Mouse (Mus musculus) forebrain, embryonic 15.5 days (tissue): ENCODE data around the gene Fktn. TPM values are rescaled to one million over a fixed set of nuclear protein-coding genes. Genes with fewer than 3 reads are reported as not detected.
"Not testable (repeated sequence)": the region's sequence is repeated elsewhere in the genome, so short reads cannot be mapped to it uniquely, and the experiment has no call there.

Source experiments
- ATAC-seq: fragments of 200-750 bp; cut with Nextera tagmentation; replicated peaks from 2 replicates; pipeline ENCODE4 v1.8.0; 2017; ENCODE audit warnings: mild to moderate bottlenecking, moderate TSS enrichment, moderate library complexity
- H3K27ac ChIP-seq: fragments of 300-500 bp; sonication (generic); replicated peaks from 2 replicates; pipeline ENCODE4 v1.5.1; 2015; ENCODE audit warnings: mild to moderate bottlenecking, inconsistent platforms
- H3K27me3 ChIP-seq: fragments of 300-500 bp; sonication (generic); 2 replicates; pipeline ENCODE4 v1.6.1; 2015; ENCODE audit warnings: inconsistent platforms
- H3K36me3 ChIP-seq: fragments of 300-500 bp; sonication (generic); 2 replicates; pipeline ENCODE4 v1.6.1; 2015; ENCODE audit warnings: mild to moderate bottlenecking, inconsistent platforms
- H3K4me1 ChIP-seq: fragments of 300-500 bp; sonication (generic); 2 replicates; pipeline ENCODE4 v1.6.1; 2015; ENCODE audit warnings: inconsistent platforms
- H3K4me2 ChIP-seq: fragments of 300-500 bp; sonication (generic); replicated peaks from 2 replicates; pipeline ENCODE4 v1.6.1; 2015; ENCODE audit warnings: mild to moderate bottlenecking, inconsistent platforms
- H3K4me3 ChIP-seq: fragments of 300-500 bp; sonication (generic); 2 replicates; pipeline ENCODE4 v1.5.1; 2015; ENCODE audit warnings: mild to moderate bottlenecking, inconsistent platforms
- H3K9ac ChIP-seq: fragments of 300-500 bp; sonication (generic); replicated peaks from 2 replicates; pipeline ENCODE4 v1.6.1; 2015; ENCODE audit warnings: mild to moderate bottlenecking, inconsistent platforms
- H3K9me3 ChIP-seq: fragments of 300-500 bp; sonication (generic); 2 replicates; pipeline ENCODE4 v1.6.1; 2016; ENCODE audit warnings: inconsistent platforms
- WGBS: fragments of 180-500 bp; shearing (Covaris S2); methylation state at CpG from one replicate; pipeline ENCODE4 v1.1.7; 2015; ENCODE audit warnings: mixed read lengths; 5-methylcytosine and 5-hydroxymethylcytosine counted together
- polyA plus RNA-seq: library from polyadenylated mRNA; unstranded; fragments of >200 nt; fragmentation: Nextera tagmentation; extraction: Ambion mirVana; gene quantifications from 2 replicates; pipeline ENCODE4 v1.2.1, GENCODE M21; 2015

The Fktn gene
- polyA plus RNA-seq, 1 experiment from 2014 or later: 19.2 TPM

DNA sequence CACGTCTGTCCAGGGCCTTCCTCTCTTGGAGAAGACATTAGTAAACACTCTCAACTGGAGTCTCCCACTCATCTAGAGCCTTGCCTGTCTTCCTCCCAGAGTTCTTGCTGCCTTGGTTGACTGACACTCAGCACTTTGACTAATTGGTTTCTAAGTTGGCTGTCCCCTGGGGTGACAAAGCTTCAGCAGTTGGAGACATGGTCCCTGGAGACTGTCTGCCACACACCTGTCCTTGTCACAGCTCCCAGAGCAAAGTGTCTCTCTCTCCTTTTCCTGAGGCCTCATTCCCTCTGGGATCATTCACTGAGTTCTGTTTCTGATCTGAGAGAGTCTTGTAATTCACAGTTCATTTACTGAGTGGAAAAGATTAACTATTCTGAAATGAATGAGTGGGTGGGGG lies 86.0 kb downstream of the Fktn start:
- Histone ChIP-seq H3K4me1 (peaks cover 12% of the 10 kb centered on the region; the same call in 1 of the 2 replicates), H3K36me3 (no peaks in the 10 kb centered on the region), H3K4me2 (no peak overlapping the region), H3K9me3 (no peaks in the 10 kb centered on the region), H3K4me3 (no peak overlapping the region), H3K27me3 (no peaks in the 10 kb centered on the region), H3K9ac (no peak overlapping the region), H3K27ac (no peak overlapping the region)
- peak; percentile 53; the same call in 1 of the 2 replicates for ATAC-seq
- WGBS: 27% methylated on average over 1 of the region's 1 CpGs

DNA sequence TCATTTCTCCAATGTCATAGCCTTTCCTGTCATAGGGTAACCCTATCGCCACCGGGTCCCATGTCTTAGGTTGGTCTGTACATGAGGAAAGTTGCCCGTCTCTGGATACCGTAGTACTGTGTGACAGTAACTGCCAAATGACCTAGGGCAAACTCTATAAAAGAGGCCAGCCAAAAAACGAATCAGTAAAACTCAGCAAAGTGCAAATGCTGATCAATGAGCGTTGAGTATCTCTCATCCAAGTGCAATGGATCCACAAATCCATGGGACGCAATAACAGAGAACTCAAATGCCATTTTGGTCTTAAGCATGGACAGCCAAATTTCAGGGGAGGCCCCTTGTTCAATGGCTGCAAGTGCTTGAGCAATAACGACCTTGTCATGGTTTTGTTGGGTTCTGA lies 89.9 kb downstream of the Fktn start:
- H3K4me2 ChIP-seq, H3K4me1 ChIP-seq, ATAC-seq, H3K36me3 ChIP-seq, H3K4me3 ChIP-seq, H3K27ac ChIP-seq, H3K9ac ChIP-seq, H3K9me3 ChIP-seq, H3K27me3 ChIP-seq: not testable (repeated sequence)
- 91% methylated on average over 8 of the region's 8 CpGs for WGBS

DNA sequence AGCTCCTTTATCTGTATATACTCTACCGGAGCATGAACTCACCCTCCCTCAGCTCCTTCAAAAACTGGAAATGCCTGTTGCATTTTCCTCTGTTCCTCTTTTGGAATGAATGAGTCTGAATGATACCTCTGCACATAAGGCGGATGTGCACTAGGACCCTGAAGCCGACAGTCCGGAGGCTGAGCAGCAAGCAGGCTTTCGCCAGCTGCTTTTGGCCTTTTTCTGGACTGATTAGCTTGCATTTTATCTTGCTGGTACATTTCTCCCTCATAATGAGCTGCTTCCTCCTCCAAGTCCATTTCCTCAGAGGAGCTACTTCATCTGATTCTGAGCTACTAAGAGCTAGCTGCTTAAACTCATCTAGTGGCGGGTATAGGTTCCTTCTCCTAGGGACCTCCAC lies 92.6 kb downstream of the Fktn start:
- ATAC-seq, H3K27ac ChIP-seq, H3K9me3 ChIP-seq, H3K36me3 ChIP-seq, H3K4me2 ChIP-seq, H3K4me1 ChIP-seq, H3K27me3 ChIP-seq, H3K9ac ChIP-seq, H3K4me3 ChIP-seq: not testable (repeated sequence)
- WGBS: 75% methylated on average over 6 of the region's 6 CpGs

DNA sequence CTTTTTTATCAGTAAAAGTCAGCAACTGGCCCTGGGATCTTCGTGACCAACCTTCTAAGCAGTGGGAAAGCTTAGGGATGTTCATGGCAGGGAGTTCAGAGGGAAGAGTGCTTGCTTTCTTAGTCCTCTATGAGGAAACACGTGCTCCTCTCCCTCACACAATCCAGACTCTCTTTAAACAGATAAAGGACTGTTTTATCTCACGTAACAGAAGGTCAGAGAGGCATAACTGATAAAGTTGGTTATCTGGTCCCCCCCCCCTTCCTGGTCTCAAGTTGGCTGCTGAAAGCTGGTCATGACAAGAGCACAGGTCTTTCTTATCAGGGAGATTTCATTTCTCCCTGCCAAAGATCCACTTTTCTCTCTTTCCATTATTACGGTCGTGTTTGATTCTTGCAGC lies 104.5 kb downstream of the Fktn start:
- H3K4me3 ChIP-seq: no peak overlapping the region
- H3K4me2 ChIP-seq: no peak overlapping the region
- H3K9me3 ChIP-seq: no peaks in the 10 kb centered on the region
- no peaks in the 10 kb centered on the region for H3K4me1 ChIP-seq
- no peak for ATAC-seq
- WGBS: 77% methylated on average over 5 of the region's 5 CpGs
- no peaks in the 10 kb centered on the region for H3K36me3 ChIP-seq
- no peak overlapping the region for H3K27ac ChIP-seq
- no peak overlapping the region for H3K9ac ChIP-seq
- H3K27me3 ChIP-seq: no peaks in the 10 kb centered on the region

DNA sequence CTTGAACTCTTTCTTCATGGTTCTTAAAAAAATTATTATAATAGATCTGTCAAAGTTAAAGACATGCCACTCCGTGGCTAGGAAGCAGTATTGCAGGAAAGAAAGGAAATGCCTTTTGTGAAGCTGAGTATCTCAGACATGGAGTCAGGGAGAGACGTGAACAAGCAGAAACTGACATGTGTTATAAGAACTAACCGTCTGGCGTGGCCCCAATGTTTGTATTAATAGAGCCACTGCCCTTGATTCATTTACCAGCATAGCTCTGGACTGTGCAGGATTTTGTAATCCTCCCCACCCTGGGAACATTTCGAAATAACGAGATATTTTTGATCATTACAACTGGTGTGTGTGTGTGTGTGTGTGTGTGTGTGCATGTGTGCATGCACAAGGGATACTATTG lies 109.9 kb downstream of the Fktn start:
- no peak overlapping the region for H3K27ac ChIP-seq
- 37% methylated on average over 6 of the region's 6 CpGs for WGBS
- no peak for ATAC-seq
- H3K4me3 ChIP-seq: no peak overlapping the region
- H3K36me3 ChIP-seq: no peaks in the 10 kb centered on the region
- no peak overlapping the region for H3K4me2 ChIP-seq
- H3K9me3 ChIP-seq: no peaks in the 10 kb centered on the region
- H3K9ac ChIP-seq: no peak overlapping the region
- H3K4me1 ChIP-seq: peaks cover 7% of the 10 kb centered on the region
- H3K27me3 ChIP-seq: no peaks in the 10 kb centered on the region

DNA sequence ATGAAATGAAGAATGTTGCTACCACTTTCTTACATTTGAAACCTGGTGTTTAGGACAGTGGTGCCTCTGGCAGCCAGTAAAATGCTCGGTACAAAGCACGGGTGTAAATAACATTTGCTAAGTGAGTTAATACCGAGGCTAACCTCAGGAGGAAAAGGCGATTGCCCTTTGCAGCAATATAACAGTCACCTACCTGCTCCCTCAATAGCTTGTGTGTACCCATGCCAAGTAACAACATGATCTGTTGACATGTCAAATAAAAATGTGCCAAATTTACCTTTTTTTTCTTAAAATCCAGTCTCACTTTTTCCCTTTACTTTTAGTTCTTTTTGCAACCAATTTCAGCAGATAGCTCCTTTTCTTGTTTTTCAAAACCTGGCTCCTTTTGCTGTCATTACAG lies 111.0 kb downstream of the Fktn start:
- no peak for ATAC-seq
- H3K36me3 ChIP-seq: no peaks in the 10 kb centered on the region
- no peak overlapping the region for H3K4me2 ChIP-seq
- H3K4me1 ChIP-seq: peaks cover 7% of the 10 kb centered on the region
- WGBS: 63% methylated on average over 4 of the region's 4 CpGs
- no peaks in the 10 kb centered on the region for H3K27me3 ChIP-seq
- H3K27ac ChIP-seq: no peak overlapping the region
- no peak overlapping the region for H3K4me3 ChIP-seq
- H3K9ac ChIP-seq: no peak overlapping the region
- H3K9me3 ChIP-seq: no peaks in the 10 kb centered on the region

DNA sequence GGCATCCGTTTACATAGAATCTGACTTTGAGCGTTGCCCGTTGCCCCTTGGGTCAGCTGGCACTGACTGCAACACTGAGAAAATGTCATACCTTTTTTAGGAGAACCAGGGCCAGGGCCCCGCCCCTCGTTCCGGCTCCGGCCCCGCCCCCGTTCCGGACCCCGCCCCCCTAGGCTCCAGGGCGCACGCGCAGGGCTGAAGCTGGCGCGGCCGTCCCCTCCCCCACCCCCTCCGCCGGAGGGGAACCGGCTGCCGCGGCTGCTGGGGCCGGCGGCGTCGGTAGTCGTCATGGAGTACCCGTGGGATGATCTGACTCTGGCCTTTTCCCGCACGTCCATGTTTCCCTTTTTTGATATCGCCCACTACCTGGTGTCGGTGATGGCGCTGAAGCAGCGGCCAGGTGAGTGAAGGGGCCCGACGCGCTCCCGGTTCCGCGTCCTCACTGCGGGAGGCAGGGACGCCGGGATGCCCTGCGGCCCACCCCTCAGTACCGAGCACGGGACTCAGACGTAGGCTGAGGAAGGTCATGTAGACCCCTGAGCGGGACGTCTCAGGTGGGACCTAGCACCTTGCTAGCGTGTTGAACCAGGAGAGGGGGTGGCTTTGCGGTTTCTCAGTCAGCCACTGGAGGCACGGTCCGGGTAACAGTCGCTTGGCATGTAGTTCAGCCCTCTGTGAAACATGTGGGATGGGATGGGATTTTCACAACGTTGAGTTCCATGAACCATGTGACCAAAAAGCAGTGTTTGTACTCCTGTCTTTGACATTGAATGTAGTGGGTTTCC lies 112.2 kb downstream of the Fktn start, which contains the start of gene Tmem38b:
Gene Tmem38b, plus strand, starts transcription at position 225 of the 785 bp plus-strand sequence.
- H3K4me3 ChIP-seq: peak within 1 kb of the TSS; percentile 81
- peak within 1 kb of the TSS; percentile 68 for H3K4me2 ChIP-seq
- H3K9ac ChIP-seq: peak within 1 kb of the TSS; percentile 74
- H3K27me3 ChIP-seq: no peaks in the 10 kb centered on the region
- WGBS: under 1% methylated on average over 55 of the region's 55 CpGs
- no peaks in the 10 kb centered on the region for H3K9me3 ChIP-seq
- H3K27ac ChIP-seq: peak within 1 kb of the TSS; percentile 51; the same call in 1 of the 2 replicates
- ATAC-seq: peak; percentile 95
- H3K36me3 ChIP-seq: no peaks in the 10 kb centered on the region
- peaks cover 7% of the 10 kb centered on the region for H3K4me1 ChIP-seq

DNA sequence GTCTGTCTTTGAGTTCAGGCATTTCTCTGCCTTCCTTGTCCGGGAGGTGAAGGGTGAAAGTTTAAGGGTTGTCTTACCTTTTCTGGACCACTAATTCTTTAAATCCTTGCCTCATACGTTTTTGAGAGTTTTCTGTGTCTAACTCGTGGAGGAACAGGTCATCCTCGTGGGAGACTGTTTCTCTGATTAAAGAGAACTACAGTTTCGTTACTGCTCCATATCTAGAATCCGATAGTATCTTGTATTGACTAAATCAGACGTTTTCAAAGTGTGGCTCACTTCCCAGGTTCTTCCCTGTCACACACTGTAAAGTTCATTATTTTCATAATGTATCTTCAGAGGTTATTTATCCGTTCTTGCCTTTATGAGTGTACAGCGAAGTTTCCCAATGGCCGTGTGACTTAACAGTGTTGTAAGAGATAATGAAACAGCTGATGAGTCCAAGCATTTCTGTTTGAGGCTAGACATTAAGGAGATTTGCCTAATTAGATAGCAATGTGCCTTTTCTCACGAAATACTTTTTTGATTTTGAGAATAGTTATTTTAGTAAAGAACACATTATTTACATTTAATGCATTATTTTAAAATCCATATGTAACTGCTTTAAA lies 112.9 kb downstream of the Fktn start:
- no peaks in the 10 kb centered on the region for H3K9me3 ChIP-seq
- H3K27me3 ChIP-seq: no peaks in the 10 kb centered on the region
- peak overlapping the region; percentile 74 for H3K9ac ChIP-seq
- WGBS: 11% methylated on average over 11 of the region's 11 CpGs
- H3K4me2 ChIP-seq: peak overlapping the region; percentile 68
- no peaks in the 10 kb centered on the region for H3K36me3 ChIP-seq
- peaks cover 7% of the 10 kb centered on the region for H3K4me1 ChIP-seq
- H3K27ac ChIP-seq: no peak overlapping the region
- ATAC-seq: no peak
- peak overlapping the region; percentile 81 for H3K4me3 ChIP-seq

Other genes with a start within 250 kb of the Fktn start
- 47.6 and 52.3 TPM in 2 replicates for gene Fsd1l, start 82.5 kb upstream of the Fktn start, polyA plus RNA-seq
- 0.10 and 0.13 TPM in 2 replicates for gene Tal2, start 65.7 kb downstream of the Fktn start, polyA plus RNA-seq
- gene Tmem38b, start 112.0 kb downstream of the Fktn start, polyA plus RNA-seq: 5.6 and 6.7 TPM in 2 replicates